Mouse (Mus musculus): ENCODE results near the gene Crp.

- TF ChIP-seq CTCF (IDR thresholded peaks at IDR 0.05; ENCODE audit: low read depth, low read length) (no peak), POLR2A (IDR thresholded peaks at IDR 0.05; ENCODE audit: extremely low read depth, insufficient read depth, low read length) (no peak)
Measured at GRCm38 (mm10) chr1:172670716-172671115, 27.1 kb upstream of the Crp start.

All from liver, adult 2 months (tissue).